Mouse (Mus musculus): ENCODE data around the gene Tmem40.

DNA sequence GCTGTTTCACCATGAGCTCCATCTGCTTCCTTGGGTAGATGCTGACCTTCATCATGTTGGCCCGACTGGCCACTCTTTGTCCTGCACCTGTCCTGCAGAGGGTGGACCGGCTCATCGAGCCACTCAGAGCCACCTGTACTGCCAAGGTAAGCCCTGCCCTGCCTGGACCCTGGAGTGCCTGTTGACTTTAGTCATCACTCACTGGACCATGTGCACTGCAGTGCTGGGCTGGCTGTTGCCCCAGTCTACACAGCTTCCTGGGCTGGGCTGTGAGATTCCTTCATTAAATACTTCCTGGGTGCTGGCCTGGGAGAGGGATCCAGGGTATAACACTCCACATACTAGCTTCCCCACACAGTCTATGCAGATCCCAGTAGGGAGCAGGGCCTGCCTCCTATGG is 39.6 kb upstream of the Tmem40 start:
- TF ChIP-seq POLR2A (IDR thresholded peaks at IDR 0.05; ENCODE audit: insufficient read length, low read depth), result peak; percentile 45
- peak; percentile 65 for TF ChIP-seq POLR2AphosphoS2 (IDR thresholded peaks at IDR 0.05; ENCODE audit: insufficient read length, low read depth)
- no peak for TF ChIP-seq E2F4 (IDR thresholded peaks at IDR 0.05; ENCODE audit: insufficient read depth)
- TF ChIP-seq USF1 (IDR thresholded peaks at IDR 0.05; ENCODE audit: low read depth), result no peak
- no peak for TF ChIP-seq MAX (IDR thresholded peaks at IDR 0.05; ENCODE audit: low read depth)
- no peak for TF ChIP-seq SRF (IDR thresholded peaks at IDR 0.05; ENCODE audit: control insufficient read depth, insufficient read length, low read depth)
- TF ChIP-seq CEBPB (IDR thresholded peaks at IDR 0.05; ENCODE audit: insufficient read depth, poor library complexity, severe bottlenecking), result no peak
- TF ChIP-seq TCF3 (IDR thresholded peaks at IDR 0.05; ENCODE audit: insufficient read length, low read depth), result no peak
